Mouse (Mus musculus): ENCODE data around the gene Col16a1.

Gene Col16a1

GRCm38 (mm10) chr4:130130641-130131350, 83.2 kb downstream of the Col16a1 start:
- in situ Hi-C loops (cut with MboI, MseI): no loop called here

- in situ Hi-C loops (cut with MboI, MseI): no loop called here
Measured at GRCm38 (mm10) chr4:130131448-130132105, 83.9 kb downstream of the Col16a1 start.

- in situ Hi-C loops (cut with MboI, MseI): no loop called here
Measured at GRCm38 (mm10) chr4:130133399-130133798, 85.8 kb downstream of the Col16a1 start.

GRCm38 (mm10) chr4:130138441-130139213, 91.0 kb downstream of the Col16a1 start:
- in situ Hi-C loops (cut with MboI, MseI): loop anchor here (5.0 kb wide), 1 partner anchor 49 kb away; no protein-coding TSS in a partner anchor

GRCm38 (mm10) chr4:130139214-130139492, 91.5 kb downstream of the Col16a1 start, which contains the start of gene Hcrtr1:
Gene Hcrtr1 (minus strand): TSS chr4:130139359.
- in situ Hi-C loops (cut with MboI, MseI): loop anchor here (5.0 kb wide), 1 partner anchor 48 kb away; no protein-coding TSS in a partner anchor

- in situ Hi-C loops (cut with MboI, MseI): no loop called here
Measured at GRCm38 (mm10) chr4:130140992-130141402, 93.4 kb downstream of the Col16a1 start.

GRCm38 (mm10) chr4:130141786-130142185, 94.1 kb downstream of the Col16a1 start:
- in situ Hi-C loops (cut with MboI, MseI): no loop called here

- in situ Hi-C loops (cut with MboI, MseI): no loop called here
Measured at GRCm38 (mm10) chr4:130148405-130148804, 100.8 kb downstream of the Col16a1 start.

All from T-helper 1 cell (primary cell).